Mouse (Mus musculus) Patski (cell line): ENCODE measurements around the gene Rhot2. TPM values are rescaled to one million over a fixed set of nuclear protein-coding genes. Genes with fewer than 3 reads are reported as not detected.

Experiments
- ATAC-seq: fragments of 100-300 bp; one replicate; pipeline ENCODE4 v1.8.0; 2021
- CTCF ChIA-PET: fragments of 350-600 bp; sonication (Branson Sonifier 250); formaldehyde crosslinking; loops from one replicate; lab custom pipeline; 2022; ENCODE audit warnings: inconsistent platforms; lab: Charles Lee
- POLR2A ChIA-PET: fragments of 350-600 bp; sonication (Branson Sonifier 250); formaldehyde crosslinking; loops from one replicate; lab custom pipeline; 2022; ENCODE audit warnings: antibody characterized with exemption, inconsistent platforms; lab: Charles Lee
- DNase-seq: peaks from one replicate; pipeline ENCODE4 v3.0.0-alpha.2; 2011; ENCODE audit warnings: low read depth, low spot score
- H3K27me3 ChIP-seq: fragments of 371-371 bp; one replicate; pipeline ENCODE4 v1.5.1; 2021
- CTCF ChIP-seq: fragments of 100-300 bp; IDR thresholded peaks from one replicate; pipeline ENCODE4 v1.5.1; 2021
- in situ Hi-C: fragments of 300-500 bp; cut with MboI; formaldehyde crosslinking; loops from 3 replicates; pipeline ENCODE4 v1.11.1; 2018; ENCODE audit warnings: low pct_unique_long_range_greater_than_20kb, mixed read lengths
- polyA plus RNA-seq: library from polyadenylated mRNA; unstranded; gene quantifications from one replicate; pipeline ENCODE4 v1.2.3, GENCODE M21; 2021

The Rhot2 gene
- polyA plus RNA-seq, 1 experiment from 2014 or later = 96.4 TPM

- ATAC-seq = no peak
- H3K27me3 ChIP-seq = peaks cover 11% of the 10 kb centered on the region
- no peak for TF ChIP-seq CTCF
- CTCF ChIA-PET = no interaction called here
- POLR2A ChIA-PET = no interaction called here
- in situ Hi-C loops = no loop called here
- DNase-seq = no peak
Measured at GRCm38 (mm10) chr17:25806507-25806906, 38.1 kb downstream of the Rhot2 start.

GRCm38 (mm10) chr17:25802825-25803517 is 41.7 kb downstream of the Rhot2 start:
- no peaks in the 10 kb centered on the region for H3K27me3 ChIP-seq
- CTCF ChIA-PET = interaction anchor here (0.7 to 2.3 kb wide), 3 partner anchors 40 to 71 kb away, joined by 3 to 9 read pairs (median 4); no protein-coding TSS in a partner anchor
- POLR2A ChIA-PET = interaction anchor here (0.6 to 1.5 kb wide), 5 partner anchors 11 to 230 kb away, joined by 3 to 7 read pairs (median 4); partner anchors contain the start of genes Narfl and Rhot2
- no peak for DNase-seq
- in situ Hi-C loops = loop anchor here (5.0 kb wide), 2 partner anchors 36 to 71 kb away; no protein-coding TSS in a partner anchor
- TF ChIP-seq CTCF = no peak
- ATAC-seq = peak; percentile 61

GRCm38 (mm10) chr17:25801029-25801428 is 43.6 kb downstream of the Rhot2 start:
- in situ Hi-C loops = loop anchor here (5.0 kb wide), 2 partner anchors 34 to 69 kb away; no protein-coding TSS in a partner anchor
- DNase-seq (no peak), ATAC-seq (peak; percentile 44)
- ChIA-PET POLR2A (interaction anchor here (0.7 kb wide), 1 partner anchor 403 kb away, joined by 3 read pairs; no protein-coding TSS in a partner anchor), CTCF (interaction anchor here (0.6 to 2.3 kb wide), 11 partner anchors 10 to 73 kb away, joined by 3 to 11 read pairs (median 6); partner anchors contain the start of genes Chtf18, Fam173a, Haghl and Narfl)
- no peaks in the 10 kb centered on the region for H3K27me3 ChIP-seq
- no peak for TF ChIP-seq CTCF

DNA sequence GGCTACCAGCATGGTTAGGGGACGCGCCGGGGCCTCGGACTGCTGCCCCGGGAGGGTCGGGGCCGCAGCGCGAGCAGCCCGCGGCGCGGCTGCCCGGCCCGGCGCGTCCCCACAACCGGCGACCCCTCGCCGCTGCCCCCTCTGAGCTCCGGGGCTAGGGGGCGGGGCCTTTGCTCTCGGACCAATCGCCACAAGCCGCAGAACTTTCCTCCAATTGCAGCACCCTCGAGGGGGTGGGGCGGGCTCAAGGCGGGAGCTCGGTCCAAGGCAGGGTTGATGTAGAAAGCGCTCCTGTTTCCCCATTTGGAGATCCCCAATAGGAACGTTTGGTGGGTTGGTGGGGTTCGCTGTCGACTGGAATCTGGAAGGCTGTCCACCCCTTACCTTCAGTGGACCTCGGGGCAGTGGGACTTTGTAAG is 47.7 kb downstream of the Rhot2 start, which contains the start of gene Metrn:
Gene Metrn, minus strand, starts transcription at position 186 of the 419 bp plus-strand sequence.
- no peak for DNase-seq
- no peak for TF ChIP-seq CTCF
- in situ Hi-C loops = no loop called here
- ATAC-seq = peak; percentile 84
- POLR2A ChIA-PET = interaction anchor here (1.5 kb wide), 1 partner anchor 12 kb away, joined by 4 read pairs; the partner anchor contains the start of gene Fbxl16
- no peaks in the 10 kb centered on the region for H3K27me3 ChIP-seq
- CTCF ChIA-PET = interaction anchor here (0.7 kb wide), 1 partner anchor 23 kb away, joined by 3 read pairs; the partner anchor contains the start of gene Narfl

DNA sequence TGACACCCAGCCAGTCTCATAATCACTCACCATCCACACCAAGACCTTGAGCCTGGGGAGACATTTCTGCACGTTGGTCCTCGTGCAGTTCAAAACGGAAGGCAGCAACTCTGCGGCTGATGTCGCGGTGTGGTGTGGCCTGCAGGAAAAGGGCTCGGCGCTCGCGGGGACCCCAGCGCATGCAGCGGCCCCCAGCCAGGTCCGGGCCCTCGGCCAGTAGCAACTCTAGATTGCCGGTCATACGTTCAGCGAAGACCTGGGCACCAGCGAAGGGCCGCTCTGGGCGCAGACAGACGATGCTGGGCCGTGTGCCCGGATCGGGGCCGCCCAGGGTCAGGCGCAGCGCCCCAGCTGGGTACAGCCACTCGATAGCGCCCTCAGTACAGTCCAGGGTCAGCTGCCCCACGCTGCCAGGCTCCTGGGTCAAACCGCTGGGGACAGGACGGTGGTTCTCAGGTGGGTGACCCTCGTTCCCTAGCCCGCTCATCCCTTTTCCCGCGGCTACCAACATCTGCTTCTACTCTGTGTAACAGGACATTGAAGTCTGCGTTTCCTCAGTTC is 48.4 kb downstream of the Rhot2 start:
- ATAC-seq = no peak
- ChIA-PET POLR2A (interaction anchor here (1.5 kb wide), 1 partner anchor 13 kb away, joined by 4 read pairs; the partner anchor contains the start of gene Fbxl16), CTCF (no interaction called here)
- no peaks in the 10 kb centered on the region for H3K27me3 ChIP-seq
- in situ Hi-C loops = no loop called here
- no peak for TF ChIP-seq CTCF
- DNase-seq = no peak

GRCm38 (mm10) chr17:25795609-25796092 is 49.0 kb downstream of the Rhot2 start, which contains the start of gene AC134908.4:
Gene AC134908.4 (minus strand): TSS chr17:25795659.
- POLR2A ChIA-PET = no interaction called here
- CTCF ChIA-PET = interaction anchor here (1.7 kb wide), 1 partner anchor 11 kb away, joined by 4 read pairs; no protein-coding TSS in a partner anchor
- no peaks in the 10 kb centered on the region for H3K27me3 ChIP-seq
- TF ChIP-seq CTCF = no peak
- ATAC-seq = no peak
- in situ Hi-C loops = no loop called here
- no peak for DNase-seq

DNA sequence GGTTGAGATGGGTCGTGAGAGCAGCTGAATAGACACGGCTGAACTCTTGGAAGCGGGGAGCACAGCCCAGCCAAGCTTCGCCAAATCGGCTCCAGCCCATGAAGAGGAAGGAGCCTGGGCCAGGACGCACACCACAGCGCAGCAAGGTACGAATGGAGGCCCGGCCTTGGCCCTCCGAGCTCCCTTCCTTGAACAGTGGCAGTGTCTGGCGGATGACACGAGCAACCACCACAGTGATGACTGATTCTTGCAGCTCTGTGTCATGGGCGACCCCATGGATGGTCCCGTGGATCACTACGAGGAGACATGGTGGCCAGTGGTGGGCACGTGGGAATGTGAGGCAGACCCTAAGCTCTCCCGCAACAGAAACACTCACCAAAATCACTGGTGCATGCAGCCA is 49.7 kb downstream of the Rhot2 start:
- TF ChIP-seq CTCF = no peak
- in situ Hi-C loops = no loop called here
- CTCF ChIA-PET = interaction anchor here (1.7 kb wide), 1 partner anchor 10 kb away, joined by 4 read pairs; no protein-coding TSS in a partner anchor
- POLR2A ChIA-PET = interaction anchor here (1.1 kb wide), 1 partner anchor 21 kb away, joined by 5 read pairs; the partner anchor contains the start of gene Narfl
- DNase-seq (no peak), ATAC-seq (no peak)
- H3K27me3 ChIP-seq = no peaks in the 10 kb centered on the region

DNA sequence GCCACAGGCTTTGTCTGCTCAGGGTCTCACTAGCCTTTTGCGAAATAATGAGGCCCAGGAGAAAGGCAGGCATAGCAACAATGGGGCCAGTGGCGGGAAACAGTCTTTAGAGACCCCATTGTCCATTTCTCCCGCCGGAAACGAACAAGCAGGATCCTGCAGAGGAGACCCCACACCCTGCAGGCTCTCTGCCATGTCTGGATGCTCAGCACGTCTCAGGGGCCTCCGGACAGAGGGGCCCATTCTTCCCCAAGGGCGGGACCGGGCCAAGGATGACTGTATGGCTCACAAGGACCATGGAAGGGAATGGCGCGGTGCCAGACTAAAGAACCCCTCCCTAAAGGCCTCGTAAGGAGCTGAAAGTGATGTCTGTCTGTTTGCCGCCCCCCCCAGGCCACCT is 50.5 kb downstream of the Rhot2 start:
- in situ Hi-C loops = no loop called here
- ATAC-seq (no peak), DNase-seq (no peak)
- ChIA-PET CTCF (interaction anchor here (1.7 kb wide), 1 partner anchor 9 kb away, joined by 4 read pairs; no protein-coding TSS in a partner anchor), POLR2A (interaction anchor here (1.1 kb wide), 1 partner anchor 20 kb away, joined by 5 read pairs; the partner anchor contains the start of gene Narfl)
- no peaks in the 10 kb centered on the region for H3K27me3 ChIP-seq
- TF ChIP-seq CTCF = no peak

- POLR2A ChIA-PET = interaction anchor here (0.8 kb wide), 1 partner anchor 15 kb away, joined by 3 read pairs; no protein-coding TSS in a partner anchor
- CTCF ChIA-PET = interaction anchor here (0.6 to 3.2 kb wide), 3 partner anchors 9 to 59 kb away, joined by 3 to 11 read pairs (median 3); no protein-coding TSS in a partner anchor
- ATAC-seq = no peak
- no peak for DNase-seq
- in situ Hi-C loops = no loop called here
- TF ChIP-seq CTCF = no peak
- H3K27me3 ChIP-seq = no peaks in the 10 kb centered on the region
Measured at GRCm38 (mm10) chr17:25792615-25793014, 52.0 kb downstream of the Rhot2 start, which contains the start of gene Fam173a. Gene Fam173a (minus strand): TSS chr17:25792901.
